Mouse (Mus musculus) MEL (cell line): ENCODE measurements around the gene Olfr266.

Source experiments
- CHD1 ChIP-seq: IDR thresholded peaks from 2 replicates; pipeline ENCODE4 v1.6.1; 2012; ENCODE audit warnings: low read depth, mild to moderate bottlenecking, inconsistent platforms, low read length, improper control_type of control experiment
- CTCF ChIP-seq, 3 experiments: IDR thresholded peaks in 2 of 3; conservative IDR thresholded peaks in 1 of 3; 2 replicates each; pipeline ENCODE4 v1.5.1; 2011 to 2012; ENCODE audit warnings: low read length in 3 of 3, low read depth in 2 of 3, mild to moderate bottlenecking in 2 of 3, improper control_type of control experiment in 1 of 3, inconsistent platforms in 1 of 3, mixed read lengths in 1 of 3, moderate library complexity in 1 of 3; ENCODE audit not compliant: control insufficient read depth in 1 of 3, insufficient read depth in 1 of 3, poor library complexity in 1 of 3, severe bottlenecking in 1 of 3
- EP300 ChIP-seq, 2 experiments: IDR thresholded peaks; 2 replicates each; pipeline ENCODE4 v1.6.1; 2011; ENCODE audit warnings: improper control_type of control experiment in 2 of 2, low read length in 2 of 2, low read depth in 1 of 2, mild to moderate bottlenecking in 1 of 2
- GATA1 ChIP-seq: IDR thresholded peaks from 2 replicates; pipeline ENCODE4 v1.6.1; 2011; ENCODE audit warnings: low read depth, low read length, improper control_type of control experiment
- JUND ChIP-seq: IDR thresholded peaks from 2 replicates; pipeline ENCODE4 v1.6.1; 2011; ENCODE audit warnings: low read depth, mild to moderate bottlenecking, improper control_type of control experiment, low read length
- MAFK ChIP-seq: IDR thresholded peaks from 2 replicates; pipeline ENCODE4 v1.6.1; 2011; ENCODE audit warnings: low read depth, mild to moderate bottlenecking, low read length, improper control_type of control experiment, borderline replicate concordance
- MEF2A ChIP-seq: IDR thresholded peaks from 2 replicates; pipeline ENCODE4 v1.6.1; 2014; ENCODE audit warnings: low read depth, mild to moderate bottlenecking, inconsistent platforms, low read length, improper control_type of control experiment; ENCODE audit not compliant: poor library complexity, insufficient replicate concordance, severe bottlenecking; ENCODE audit errors: extremely low read depth
- RAD21 ChIP-seq: IDR thresholded peaks from 2 replicates; pipeline ENCODE4 v1.6.1; 2011; ENCODE audit warnings: mild to moderate bottlenecking, low read depth, low read length, improper control_type of control experiment
- RCOR1 ChIP-seq: IDR thresholded peaks from 2 replicates; pipeline ENCODE4 v1.6.1; 2012; ENCODE audit warnings: low read depth, mild to moderate bottlenecking, inconsistent platforms, low read length, improper control_type of control experiment
- TAL1 ChIP-seq: IDR thresholded peaks from 2 replicates; pipeline ENCODE4 v1.6.1; 2012; ENCODE audit warnings: mild to moderate bottlenecking, inconsistent platforms, low read length, moderate library complexity, mixed read lengths
- USF1 ChIP-seq: IDR thresholded peaks from 2 replicates; pipeline ENCODE4 v1.6.1; 2014; ENCODE audit warnings: low read depth, mild to moderate bottlenecking, inconsistent platforms, low read length, improper control_type of control experiment, moderate library complexity
- ZMIZ1 ChIP-seq: IDR thresholded peaks from 2 replicates; pipeline ENCODE4 v1.6.1; 2012; ENCODE audit warnings: low read depth, mild to moderate bottlenecking, inconsistent platforms, low read length, improper control_type of control experiment, moderate library complexity
- ZNF384 ChIP-seq: IDR thresholded peaks from 2 replicates; pipeline ENCODE4 v1.6.1; 2012; ENCODE audit warnings: low read depth, mild to moderate bottlenecking, inconsistent platforms, low read length, improper control_type of control experiment

GRCm38 (mm10) chr3:106875626-106876025 lies 49.5 kb upstream of the Olfr266 start:
- TF ChIP-seq MAFK, result no peak
- no peak for TF ChIP-seq TAL1
- no peak for TF ChIP-seq RAD21
- TF ChIP-seq ZNF384, result no peak
- TF ChIP-seq CTCF (IDR thresholded peaks at IDR 0.05 in 2 of 3, conservative IDR thresholded peaks at IDR 0.05 in 1 of 3; ENCODE audit: control insufficient read depth in 1 of 3, insufficient read depth in 1 of 3, low read depth in 2 of 3, low read length in 3 of 3, poor library complexity in 1 of 3, severe bottlenecking in 1 of 3), result no peak
- TF ChIP-seq GATA1, result no peak
- TF ChIP-seq EP300 (IDR thresholded peaks at IDR 0.05; ENCODE audit: low read depth in 1 of 2, low read length in 2 of 2), result no peak
- TF ChIP-seq ZMIZ1, result no peak
- no peak for TF ChIP-seq CHD1
- no peak for TF ChIP-seq JUND
- TF ChIP-seq USF1, result no peak
- TF ChIP-seq MEF2A, result no peak
- TF ChIP-seq RCOR1, result no peak
